Mouse (Mus musculus): ENCODE results near the gene Kcna2.

Kcna2 gene

DNA sequence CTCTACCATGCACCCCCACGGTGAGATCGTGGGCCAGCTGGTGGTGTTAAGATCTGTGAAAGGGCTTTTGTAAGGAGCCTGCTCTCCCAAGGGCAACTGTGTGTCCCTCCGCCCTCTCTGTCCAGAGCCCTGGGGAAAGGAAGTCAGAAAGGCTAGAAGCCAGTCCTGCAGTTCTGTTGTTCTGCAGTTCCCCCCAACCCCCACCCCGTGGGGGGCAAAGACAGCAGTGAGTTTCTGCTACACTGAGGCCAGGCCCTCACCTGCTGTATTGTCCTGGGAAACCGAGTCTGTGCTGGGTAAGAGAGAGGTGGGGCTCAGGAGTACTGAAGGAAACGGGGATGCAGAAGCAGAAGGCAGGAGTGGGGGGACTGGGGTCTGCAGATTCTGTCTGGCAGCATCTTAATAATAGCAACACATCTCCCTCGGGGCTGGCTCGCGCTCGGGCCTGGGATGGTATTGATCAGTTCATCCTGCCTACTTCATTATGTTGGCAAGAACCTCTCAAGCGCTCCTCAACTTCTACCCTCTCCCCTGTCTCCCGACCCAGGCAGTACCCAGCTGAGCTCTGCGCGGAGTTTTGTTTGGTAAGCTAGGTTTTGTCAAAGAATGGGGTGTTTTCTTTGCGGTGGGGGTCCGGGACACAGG is at the start of gene Kcna2:
TSS of gene Kcna2 (plus strand) at position 336 of the 645 bp plus-strand sequence.
- peak; percentile 43 to 52 for DNase-seq

DNA sequence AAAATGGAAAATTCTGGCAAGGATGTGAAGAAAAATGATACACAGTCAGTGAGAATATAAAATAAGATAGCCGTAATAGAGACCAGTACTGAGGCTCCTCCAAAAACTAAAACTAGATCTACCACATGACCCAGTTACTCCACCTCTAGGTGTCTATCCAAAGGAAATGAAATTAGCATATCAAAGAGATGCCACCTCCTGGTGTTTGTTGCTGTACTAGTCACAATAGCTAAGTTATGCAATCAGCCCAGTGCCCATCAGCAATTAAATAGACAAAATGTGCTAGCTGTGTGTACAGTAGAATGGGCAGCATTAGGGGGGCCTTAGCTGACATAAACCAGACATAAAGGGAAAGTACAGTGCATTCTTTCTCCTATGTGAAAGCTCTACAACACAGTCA is 39.5 kb upstream of the Kcna2 start:
- no peak for DNase-seq

DNA sequence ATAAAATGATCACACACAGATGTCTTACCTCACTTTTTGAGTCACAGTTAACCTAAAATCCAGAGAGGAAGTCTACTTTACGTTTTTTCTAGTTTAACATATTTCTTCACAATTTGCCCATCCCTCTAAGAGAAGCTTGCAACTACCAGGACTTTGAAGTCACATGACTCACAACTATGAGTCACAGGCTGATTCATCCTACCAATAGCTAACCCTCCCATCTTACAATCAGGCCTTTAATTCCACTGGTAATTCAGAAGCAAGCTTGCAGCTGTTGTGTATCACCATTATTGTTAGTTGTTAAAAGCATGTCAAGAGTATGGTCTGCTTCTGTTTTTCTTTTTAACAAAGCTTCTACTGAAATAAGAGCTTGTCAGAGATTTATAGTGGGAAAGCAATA is 38.2 kb upstream of the Kcna2 start:
- DNase-seq: no peak

DNA sequence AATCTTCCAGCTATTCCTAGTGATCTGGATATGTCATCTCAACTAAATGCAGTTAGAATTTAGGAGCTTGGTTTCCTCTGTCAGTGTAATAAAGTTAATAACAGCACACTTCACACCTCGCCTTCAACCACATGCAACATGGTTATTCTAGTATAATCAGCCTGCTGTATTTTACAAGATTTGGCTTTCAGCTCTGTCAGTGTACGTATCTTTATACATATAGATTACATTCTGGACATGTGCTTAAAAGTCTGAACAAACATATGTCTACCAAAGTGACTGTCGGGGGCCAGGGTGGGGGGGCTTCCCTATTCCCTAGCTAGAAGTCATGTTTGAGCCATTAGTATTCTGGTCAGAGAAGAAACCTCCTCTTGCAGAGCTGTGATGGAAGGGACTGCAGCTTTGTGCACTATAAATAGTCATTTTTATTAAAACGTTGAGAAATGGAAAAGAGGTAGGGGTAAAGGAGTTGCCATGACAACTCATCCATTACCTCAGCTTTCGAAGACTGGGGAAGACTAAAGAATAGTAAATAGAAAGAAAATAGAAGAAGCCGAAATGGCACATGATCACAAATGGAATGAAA is 35.3 kb upstream of the Kcna2 start:
- DNase-seq: no peak

DNA sequence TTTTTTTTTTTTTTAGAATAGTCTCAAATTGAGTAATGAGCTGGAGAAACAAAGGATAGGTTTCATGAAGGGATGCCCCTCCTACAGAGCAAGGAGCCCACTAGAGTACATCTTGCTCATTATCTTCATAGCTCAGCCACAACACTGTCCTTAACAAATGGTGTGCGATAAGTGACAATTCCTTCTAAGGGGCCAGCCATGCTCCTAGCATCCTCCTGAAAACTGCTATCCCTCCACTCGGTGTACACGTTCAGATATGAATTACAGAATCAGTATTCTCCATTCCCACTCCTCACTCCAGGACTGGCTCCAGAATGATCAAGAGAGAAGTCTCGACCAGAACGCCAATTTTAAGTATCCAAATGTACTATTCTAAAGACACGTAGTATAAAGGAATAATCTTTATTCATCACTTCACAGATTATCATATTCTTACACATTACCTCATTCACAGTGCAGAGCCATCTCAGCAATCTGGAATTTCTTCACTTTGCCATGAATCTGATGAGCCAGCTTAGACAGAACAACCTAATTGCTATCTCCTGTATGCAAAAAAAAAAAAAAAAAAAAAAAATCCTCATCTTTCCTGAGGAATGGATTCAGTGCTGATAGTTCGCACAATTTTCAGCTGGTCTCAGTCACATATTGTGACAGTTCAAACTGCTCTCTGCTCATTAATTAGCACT is 34.6 kb upstream of the Kcna2 start:
- DNase-seq: no peak

DNA sequence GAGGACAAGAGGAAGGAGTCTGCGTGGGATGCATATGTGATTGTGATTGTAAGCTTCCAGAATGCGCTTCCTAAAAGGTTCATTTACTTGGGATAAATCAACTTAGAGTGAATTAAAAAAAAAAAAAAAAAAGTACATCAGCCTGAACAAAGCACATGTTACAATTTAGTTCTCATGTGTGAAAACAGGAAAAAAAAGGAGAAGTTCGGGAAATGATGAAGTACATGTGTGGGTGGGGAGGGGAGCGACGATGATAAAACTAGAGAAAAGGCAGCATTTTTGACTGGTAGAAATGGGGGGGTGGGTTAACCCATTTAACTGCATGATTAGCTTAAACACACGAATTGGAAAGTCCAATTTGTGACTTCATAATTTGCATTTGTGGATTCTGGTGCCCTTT is 33.7 kb upstream of the Kcna2 start:
- no peak for DNase-seq

DNA sequence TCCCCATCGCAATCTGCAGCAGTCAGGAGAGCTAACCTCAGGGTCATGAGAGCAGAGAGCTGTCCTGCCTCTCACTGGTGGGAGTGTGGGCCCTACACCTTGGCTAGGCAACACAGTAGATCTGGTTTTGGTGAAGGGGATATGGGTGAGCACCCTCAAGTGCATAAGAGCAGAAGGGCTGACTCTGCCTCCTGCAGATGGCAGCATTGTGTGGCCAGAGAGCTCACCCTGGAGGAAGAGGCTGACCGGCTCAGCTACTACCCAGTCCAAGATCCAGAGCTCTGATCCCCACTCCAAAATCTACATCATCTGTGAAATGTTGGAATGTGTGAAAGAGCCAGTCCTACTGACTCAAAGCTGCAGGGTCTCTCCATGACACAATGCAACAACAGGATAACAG is 27.1 kb upstream of the Kcna2 start:
- DNase-seq: no peak

DNA sequence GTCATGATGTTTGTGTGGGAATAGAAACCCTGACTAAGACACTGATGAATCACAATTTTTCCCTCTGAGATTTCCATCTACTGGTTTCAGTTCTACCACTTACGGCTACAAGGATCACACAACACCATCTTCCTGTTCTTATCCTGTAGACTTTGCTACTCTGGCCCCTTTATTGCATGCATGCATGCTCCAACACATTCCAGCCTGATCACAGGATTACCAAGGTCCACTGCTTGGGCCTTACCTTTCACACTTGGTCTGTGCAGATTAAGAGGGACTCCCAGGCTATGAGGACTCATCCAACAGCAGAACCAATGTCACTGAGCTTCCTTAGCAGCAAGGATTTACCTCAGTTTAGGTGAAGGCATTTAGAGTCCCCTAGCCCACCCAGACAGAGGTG is 25.2 kb upstream of the Kcna2 start:
- no peak for DNase-seq

DNA sequence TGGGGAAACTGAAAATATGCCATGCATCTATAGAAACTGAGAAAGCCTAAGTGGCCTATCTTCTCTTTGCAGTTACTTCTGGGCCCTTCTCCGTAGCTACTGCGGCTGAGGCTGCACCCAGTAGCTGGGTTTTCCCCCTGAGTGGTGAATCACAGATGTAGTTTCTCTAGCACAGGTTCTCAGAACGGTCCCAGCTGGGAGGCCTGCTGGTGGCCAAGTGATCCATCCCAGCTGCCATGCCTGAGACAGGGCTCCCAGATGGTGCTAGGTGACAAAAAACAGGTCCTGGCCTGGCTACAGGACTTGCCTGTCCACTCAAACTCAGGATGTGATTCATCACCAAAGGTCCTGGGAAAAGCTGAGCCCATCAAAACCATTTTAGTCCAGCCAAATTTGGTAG is 24.3 kb upstream of the Kcna2 start:
- DNase-seq: no peak

DNA sequence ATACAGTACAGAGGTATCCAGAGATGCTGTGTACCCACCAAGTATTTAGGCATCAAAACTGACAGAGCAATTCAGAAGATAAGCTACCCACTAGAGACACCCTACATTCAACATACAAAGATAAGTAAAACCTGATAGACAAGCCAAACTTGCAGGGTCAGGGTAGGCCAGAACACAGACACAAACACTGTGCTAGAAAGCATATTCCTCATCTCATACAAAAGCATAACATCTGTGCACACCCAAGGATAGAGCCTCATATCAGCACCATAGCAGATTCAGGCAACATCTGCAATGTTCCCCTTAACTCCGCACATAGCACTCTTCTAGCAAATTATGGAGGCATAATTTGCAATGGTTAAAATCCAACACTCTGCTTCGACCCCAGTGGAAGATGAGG is 23.8 kb upstream of the Kcna2 start:
- DNase-seq: no peak

DNA sequence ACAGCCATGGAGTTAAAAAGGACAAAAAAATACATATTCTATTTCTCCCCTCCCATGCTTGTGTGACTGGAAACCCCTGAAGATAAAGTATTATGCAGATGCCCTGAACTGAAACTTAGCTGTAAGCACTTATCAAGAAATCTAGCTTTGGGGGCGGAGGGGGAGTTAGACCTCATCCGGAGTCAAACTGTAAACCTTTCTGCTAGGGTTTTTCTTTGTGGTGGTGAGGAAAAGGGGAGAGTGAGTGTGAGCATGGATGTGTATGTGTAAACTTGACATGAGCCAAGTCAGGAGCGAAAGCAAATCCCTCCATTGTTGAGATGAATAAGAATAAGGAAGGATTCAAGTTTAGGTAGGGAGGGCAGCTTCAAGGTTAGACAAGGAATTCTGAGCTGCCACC is 20.1 kb upstream of the Kcna2 start:
- no peak for DNase-seq

DNA sequence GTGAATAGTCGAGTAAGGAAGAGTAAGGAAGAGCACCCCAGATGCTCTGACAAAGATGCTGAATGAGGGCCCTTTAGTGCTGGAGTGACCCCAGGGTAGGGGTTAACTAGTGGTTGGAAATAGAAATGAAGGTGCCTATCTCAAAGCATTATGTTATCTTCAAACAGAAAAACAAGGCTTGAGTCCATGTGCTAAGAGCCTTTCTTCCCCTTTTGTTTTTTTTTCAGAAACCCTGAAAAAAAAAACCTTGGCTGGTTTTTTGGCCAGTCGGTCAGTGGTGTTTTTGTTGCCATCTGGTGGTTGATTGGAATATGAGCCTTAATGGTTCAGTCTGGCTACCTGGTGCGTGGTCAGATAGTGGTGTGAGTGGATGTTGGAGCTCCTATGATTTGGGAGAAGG is 19.7 kb upstream of the Kcna2 start:
- peak; percentile 61 for DNase-seq

DNA sequence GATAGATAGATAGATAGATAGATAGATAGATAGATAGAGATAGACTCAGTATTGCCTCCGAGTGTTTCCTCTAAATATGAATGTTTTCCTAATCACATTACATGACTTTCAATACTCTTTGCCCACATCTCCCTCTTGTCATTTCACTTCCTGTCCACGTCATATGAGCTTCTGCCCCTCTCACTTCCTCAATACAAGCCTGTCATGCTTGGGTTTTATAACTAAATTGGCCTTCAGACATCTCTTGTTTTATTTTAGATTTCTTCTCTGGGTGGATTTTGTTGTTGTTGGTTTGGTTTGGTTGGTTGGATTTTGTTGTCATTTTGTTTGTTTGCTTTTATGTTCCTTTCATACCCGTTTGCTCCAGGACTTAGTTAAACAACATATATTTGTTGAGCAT is 16.4 kb upstream of the Kcna2 start:
- no peak for DNase-seq

DNA sequence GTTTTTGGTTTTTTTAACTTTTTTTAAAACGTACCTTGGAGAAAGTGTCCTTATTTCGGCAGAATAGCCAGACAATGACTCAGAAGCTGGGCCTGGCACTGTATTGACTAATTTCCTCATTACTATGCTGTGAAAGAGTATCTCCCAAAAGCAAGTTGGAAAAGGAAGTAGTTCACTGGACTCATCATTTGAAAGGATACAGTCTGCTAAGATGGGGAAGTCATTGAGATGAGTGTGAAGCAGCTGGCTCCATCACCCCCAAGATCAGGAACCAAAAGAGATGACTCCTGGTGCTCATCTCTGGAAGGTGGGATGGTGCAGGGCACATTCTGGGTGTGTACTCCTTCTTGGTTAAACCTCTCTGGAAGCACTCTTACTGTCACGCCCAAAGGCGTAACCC is 13.5 kb upstream of the Kcna2 start:
- DNase-seq: no peak

DNA sequence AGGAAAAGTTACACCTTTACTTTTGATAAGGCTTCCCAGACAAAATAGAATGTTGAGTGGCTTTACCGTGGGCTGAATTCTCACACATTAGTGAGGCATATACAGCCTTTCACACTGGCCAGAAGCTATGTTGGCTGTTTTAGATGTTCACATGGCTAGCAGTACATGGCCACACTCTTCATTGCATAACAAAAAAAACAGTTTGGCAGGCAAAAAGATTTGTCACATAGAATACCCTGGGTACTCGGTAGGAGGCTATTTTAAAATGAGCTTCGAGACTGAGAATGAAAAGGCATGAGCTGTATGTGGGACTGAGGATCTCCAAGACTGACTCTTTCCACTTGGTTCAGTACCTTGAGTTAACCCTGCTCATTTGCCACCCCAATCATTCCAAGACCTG is 12.1 kb upstream of the Kcna2 start:
- DNase-seq: no peak

DNA sequence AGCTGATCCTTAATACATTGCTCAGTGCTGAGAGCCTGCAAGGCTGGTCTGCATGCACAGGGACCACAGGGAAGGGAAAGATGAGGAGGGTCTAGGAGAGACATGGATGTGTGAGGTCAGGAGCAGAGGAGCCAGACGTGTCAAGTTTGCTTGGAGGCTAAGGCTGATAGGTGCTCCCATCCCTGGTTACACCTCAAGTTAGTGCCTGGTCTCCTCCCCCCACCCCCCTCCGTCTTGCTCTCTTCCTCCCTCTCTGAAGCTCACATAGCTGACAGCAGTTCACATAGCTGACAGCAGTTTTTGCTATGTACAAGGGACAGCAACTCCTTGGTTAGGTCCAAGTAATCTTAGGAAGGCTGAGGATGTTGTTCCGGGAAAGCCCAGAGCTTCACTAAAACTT is 11.5 kb upstream of the Kcna2 start:
- no peak for DNase-seq

DNA sequence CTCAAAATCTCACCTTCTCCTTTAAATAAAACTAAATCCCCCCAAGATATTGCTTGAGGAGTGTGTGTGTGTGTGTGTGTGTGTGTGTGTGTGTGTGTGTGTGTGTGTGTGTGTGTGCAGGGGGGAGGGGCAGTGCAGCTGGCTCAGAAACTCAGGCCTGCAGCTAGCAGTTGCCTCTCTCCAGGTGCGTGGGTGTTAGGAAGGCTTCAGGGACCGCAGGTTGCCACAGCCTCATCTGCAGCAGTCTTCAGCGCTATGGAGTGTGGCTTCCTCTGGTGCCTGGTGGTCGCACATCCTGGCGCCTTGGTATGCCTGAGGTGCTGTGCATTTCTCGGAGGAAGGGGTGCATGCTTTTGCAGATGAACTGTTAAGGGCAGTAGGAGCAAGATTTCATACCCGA is 10.9 kb upstream of the Kcna2 start:
- no peak for DNase-seq

DNA sequence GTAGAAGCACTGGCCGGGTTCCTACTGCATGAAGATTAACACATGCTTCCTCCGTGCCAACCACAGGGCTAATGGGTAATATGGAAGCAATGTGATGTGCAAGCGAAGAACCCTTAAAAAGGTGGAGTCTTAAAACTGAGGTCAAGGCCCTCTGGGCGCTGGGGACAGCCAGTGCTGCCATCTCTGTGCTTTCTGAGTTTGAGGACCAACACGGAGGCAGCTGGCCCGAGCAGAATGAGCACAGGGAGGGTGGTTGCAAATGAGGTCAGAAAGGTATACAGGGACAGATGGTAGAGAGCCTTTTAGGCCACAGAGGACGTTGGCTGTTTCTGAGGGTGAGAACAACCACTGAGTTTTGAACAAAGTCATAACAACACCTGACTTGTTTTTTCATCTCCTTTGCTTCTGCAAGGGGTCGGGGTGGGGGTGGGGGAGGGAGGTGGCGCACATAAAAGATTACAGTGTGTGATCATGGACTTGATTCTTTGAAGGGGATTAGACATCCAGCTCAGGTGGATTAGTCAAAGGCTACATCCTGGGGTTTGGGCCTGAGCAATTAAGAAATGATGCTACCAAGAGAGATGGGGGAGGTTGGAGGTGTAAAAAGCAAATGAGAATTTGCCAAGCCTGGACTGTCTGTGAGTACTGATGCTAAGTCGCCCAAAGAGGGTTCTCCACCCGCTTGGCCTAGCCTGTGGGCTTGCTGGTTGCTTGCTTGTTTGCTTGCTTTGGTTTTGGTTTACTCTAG is 10.4 kb upstream of the Kcna2 start:
- peak; percentile 50 to 52 for DNase-seq

DNA sequence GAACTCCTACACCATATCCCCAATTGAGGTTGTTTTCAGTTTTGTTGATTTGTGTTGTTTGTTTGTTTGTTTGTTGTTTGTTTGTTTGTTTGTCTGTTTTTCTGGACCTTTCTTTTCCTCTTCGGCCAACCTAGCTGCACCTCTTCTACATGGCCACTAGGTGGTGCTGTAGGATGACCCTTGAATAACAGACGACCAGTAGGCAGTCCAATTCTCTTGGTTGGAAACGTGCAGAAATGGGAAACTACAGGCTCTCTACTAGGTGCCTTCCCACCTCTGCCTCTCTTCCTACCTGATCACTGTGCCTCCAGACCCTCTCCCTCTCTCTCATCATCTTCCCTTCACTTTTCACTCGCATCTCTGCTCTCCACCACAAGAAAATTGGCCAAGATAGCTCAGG is 6.9 kb upstream of the Kcna2 start:
- DNase-seq: peak; percentile 80 to 84

DNA sequence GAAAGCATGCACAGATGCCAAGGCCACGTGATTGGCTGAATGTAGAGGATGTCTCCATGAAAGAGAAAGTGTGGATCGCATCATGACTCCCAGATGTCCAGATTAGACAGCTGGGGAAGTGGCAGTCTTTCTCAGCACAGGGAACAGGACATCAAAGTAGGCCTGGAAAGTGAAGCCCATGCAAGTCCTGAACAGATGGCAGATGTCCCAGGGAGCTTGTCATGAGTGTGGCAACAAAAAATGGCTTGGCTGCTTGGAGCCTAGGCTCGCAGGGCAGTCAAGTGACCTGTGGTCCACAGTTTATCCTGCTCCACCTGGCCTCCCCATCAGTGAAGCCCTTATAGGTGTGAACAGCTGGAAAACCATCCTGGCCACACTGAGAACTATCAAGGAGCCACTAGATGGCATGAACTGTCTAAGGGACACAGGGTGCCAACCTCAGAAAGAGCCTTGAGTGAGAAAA is 4.6 kb upstream of the Kcna2 start:
- DNase-seq: peak; percentile 35 to 59

DNA sequence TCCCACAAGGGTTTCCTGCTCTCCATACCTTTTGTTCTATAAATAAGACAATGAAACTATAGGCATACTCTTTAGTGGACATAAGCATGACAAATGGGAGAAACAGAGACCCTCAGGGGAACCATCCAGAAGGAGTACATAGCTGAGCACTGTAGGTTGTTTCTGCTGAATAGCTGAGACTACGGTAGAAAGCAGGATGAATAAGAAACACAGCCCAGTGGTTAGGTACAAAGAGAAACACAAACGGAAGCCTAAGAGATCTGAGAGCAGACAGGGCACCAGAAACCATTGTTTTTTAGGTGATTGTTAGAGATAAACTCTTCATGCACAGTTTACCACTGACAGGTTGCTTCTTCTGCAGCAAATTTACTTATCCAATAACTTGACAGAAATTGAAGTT is 1.1 kb upstream of the Kcna2 start:
- DNase-seq: no peak

DNA sequence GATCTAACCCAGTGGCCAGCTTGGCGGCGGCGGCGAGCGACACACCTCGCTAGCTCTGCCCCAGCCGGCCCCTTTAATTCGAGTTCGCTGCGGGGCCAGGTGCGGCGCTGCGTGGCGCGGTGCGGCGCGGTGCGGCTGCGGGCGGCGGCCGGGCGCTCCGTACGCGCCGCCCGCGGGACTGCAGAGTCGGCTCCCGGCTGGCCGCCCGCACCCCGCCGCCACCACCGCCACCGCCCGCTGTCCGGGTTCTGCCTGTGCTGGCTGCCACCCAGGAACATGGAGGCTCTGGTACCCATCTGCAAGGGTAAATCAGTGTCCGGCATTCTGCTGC is 475 bp downstream of the Kcna2 start:
- peak; percentile 74 to 88 for DNase-seq

DNA sequence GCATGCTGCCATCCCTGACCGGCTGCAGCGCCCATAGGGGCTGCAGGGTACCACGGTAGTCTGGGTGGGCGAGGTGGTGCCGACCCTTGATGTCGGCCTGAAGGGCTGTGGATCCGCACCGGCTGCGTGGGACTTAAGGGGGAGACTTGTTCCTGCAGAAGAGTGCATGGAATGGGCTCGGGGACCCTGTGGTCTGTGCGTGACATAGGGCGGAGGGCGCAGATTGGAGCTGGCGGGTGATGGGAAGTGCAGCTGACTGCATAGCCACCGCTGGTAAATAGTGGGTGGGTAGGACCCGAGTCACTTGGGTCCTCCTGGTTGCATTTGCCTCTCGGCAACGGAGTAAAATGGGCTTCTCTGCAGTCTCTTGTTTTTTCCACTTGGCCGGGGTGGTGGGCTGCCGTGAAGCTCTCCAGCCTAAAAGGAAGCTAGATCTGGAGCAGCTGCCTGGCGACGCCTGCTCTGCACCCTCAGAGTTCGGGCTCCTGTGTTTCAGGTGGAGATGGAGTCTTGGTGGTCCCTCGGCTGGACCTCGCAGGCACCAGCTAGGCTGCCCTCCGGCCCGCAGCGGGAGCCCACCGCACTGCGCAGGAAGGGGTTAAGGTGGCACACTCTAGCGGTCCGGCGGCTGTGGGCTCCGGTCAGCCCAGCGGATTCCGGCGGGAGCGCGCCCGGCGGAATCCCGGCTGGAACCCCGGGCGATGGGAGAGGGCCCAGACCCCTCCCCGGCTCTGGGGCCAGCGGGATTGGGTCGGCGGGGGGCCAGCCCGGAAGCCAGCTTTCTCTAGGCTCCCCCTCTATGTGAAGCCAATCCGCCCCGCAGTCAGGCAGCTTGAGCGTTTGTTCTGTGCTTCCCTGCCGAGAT is 1.1 kb downstream of the Kcna2 start:
- DNase-seq: peak; percentile 70 to 71
